Mouse (Mus musculus) megakaryocyte, embryonic 14.5 days (primary cell): ENCODE measurements around the gene Exosc7. TPM values are rescaled to one million over a fixed set of nuclear protein-coding genes. Genes with fewer than 3 reads are reported as not detected.

Source experiments
- H3K27me3 ChIP-seq: replicated peaks from 2 replicates; pipeline ENCODE3; 2012; ENCODE audit warnings: inconsistent platforms
- H3K36me3 ChIP-seq: replicated peaks from 2 replicates; pipeline ENCODE3; 2012; ENCODE audit warnings: low read length, inconsistent platforms, mixed read lengths
- H3K4me1 ChIP-seq: 2 replicates; pipeline ENCODE4 v1.6.1; 2012; ENCODE audit warnings: inconsistent platforms
- H3K4me3 ChIP-seq: replicated peaks from 2 replicates; pipeline ENCODE3; 2012; ENCODE audit warnings: moderate library complexity, mild to moderate bottlenecking, inconsistent platforms
- H3K9me3 ChIP-seq: 2 replicates; pipeline ENCODE4 v1.6.1; 2012; ENCODE audit warnings: inconsistent platforms
- FLI1 ChIP-seq: IDR thresholded peaks from 2 replicates; pipeline ENCODE4 v1.6.1; 2012; ENCODE audit warnings: low read length, inconsistent platforms, mixed read lengths
- GATA1 ChIP-seq: IDR thresholded peaks from 3 replicates; pipeline ENCODE4 v1.6.1; 2012; ENCODE audit warnings: mixed read lengths, low read length, inconsistent platforms, borderline replicate concordance
- polyA plus RNA-seq: library from polyadenylated mRNA; stranded (reverse); fragments of >175 nt; gene quantifications from 2 replicates; pipeline ENCODE4 v1.2.3, GENCODE M21; 2012; ENCODE audit warnings: low replicate concordance; ENCODE audit not compliant: insufficient read depth

The Exosc7 gene
- polyA plus RNA-seq, 1 experiment = 10.5 TPM

- no peaks in the 10 kb centered on the region for H3K27me3 ChIP-seq
- peaks cover 59% of the 10 kb centered on the region for H3K36me3 ChIP-seq
- H3K4me3 ChIP-seq = no peak overlapping the region
- H3K9me3 ChIP-seq = no peaks in the 10 kb centered on the region
- H3K4me1 ChIP-seq = peaks cover 60% of the 10 kb centered on the region
- no peak for TF ChIP-seq FLI1
- no peak for TF ChIP-seq GATA1
Measured at GRCm38 (mm10) chr9:123107186-123107585, 5.8 kb upstream of the Exosc7 start.

DNA sequence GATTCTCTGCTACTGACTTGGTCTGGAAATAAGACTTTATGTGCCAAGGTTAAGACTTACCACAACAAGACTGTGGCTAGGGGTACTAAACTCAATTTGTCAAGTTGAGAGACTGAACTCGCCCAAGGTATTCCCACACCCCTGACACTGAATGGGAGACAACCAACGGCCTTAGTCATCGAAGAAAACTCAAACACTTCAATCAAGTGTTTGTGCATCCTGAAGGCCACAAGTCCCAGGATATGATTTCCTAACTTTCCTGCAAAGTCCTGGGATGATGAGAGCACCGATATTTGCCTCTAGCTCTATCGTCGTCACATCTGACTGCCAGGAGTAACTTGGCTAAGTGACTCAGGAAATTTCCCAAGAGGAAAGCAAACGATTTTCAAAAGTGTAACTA, 3.8 kb upstream of the Exosc7 start:
- Histone ChIP-seq H3K4me1 (peaks cover 61% of the 10 kb centered on the region), H3K4me3 (no peak overlapping the region), H3K36me3 (peaks cover 43% of the 10 kb centered on the region), H3K9me3 (no peaks in the 10 kb centered on the region), H3K27me3 (no peaks in the 10 kb centered on the region)
- TF ChIP-seq FLI1 (no peak), GATA1 (no peak)

- Histone ChIP-seq H3K4me1 (peaks cover 60% of the 10 kb centered on the region), H3K36me3 (peaks cover 41% of the 10 kb centered on the region), H3K9me3 (no peaks in the 10 kb centered on the region), H3K4me3 (peak overlapping the region; percentile 100), H3K27me3 (no peaks in the 10 kb centered on the region)
- TF ChIP-seq FLI1 (no peak), GATA1 (no peak)
Measured at GRCm38 (mm10) chr9:123111751-123112221, 1.2 kb upstream of the Exosc7 start.

- H3K4me3 ChIP-seq = peak overlapping the region; percentile 100
- TF ChIP-seq GATA1 (no peak), FLI1 (no peak)
- peaks cover 47% of the 10 kb centered on the region for H3K36me3 ChIP-seq
- no peaks in the 10 kb centered on the region for H3K9me3 ChIP-seq
- H3K27me3 ChIP-seq = no peaks in the 10 kb centered on the region
- peaks cover 58% of the 10 kb centered on the region for H3K4me1 ChIP-seq
Measured at GRCm38 (mm10) chr9:123113931-123114330, 916 bp downstream of the Exosc7 start.

GRCm38 (mm10) chr9:123115566-123115965, 2.6 kb downstream of the Exosc7 start:
- H3K4me3 ChIP-seq = no peak overlapping the region
- no peaks in the 10 kb centered on the region for H3K9me3 ChIP-seq
- H3K27me3 ChIP-seq = no peaks in the 10 kb centered on the region
- H3K36me3 ChIP-seq = peaks cover 56% of the 10 kb centered on the region
- TF ChIP-seq GATA1 (no peak), FLI1 (no peak)
- peaks cover 42% of the 10 kb centered on the region for H3K4me1 ChIP-seq

DNA sequence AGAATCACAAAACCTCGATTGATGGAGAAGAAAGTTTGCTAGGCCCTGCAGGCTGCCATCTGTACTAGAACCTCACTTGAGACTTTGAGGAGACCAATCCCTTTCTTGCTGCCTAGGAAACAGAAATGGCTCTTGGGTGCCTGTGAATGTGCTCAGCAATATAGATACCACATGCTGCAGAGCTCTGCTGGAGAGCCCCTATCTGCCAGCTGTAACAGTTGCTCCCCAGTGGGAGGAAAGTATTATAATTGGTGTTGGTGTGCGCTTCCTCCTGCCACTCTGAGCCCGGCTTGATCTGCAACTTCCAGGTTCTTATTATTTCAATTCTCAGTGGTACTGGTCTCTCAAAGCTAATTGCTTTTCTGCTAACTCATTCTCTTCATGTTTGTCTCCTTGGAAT, 10.0 kb downstream of the Exosc7 start:
- peaks cover 25% of the 10 kb centered on the region for H3K4me1 ChIP-seq
- no peak overlapping the region for H3K4me3 ChIP-seq
- H3K27me3 ChIP-seq = no peaks in the 10 kb centered on the region
- no peak for TF ChIP-seq FLI1
- TF ChIP-seq GATA1 = no peak
- no peaks in the 10 kb centered on the region for H3K9me3 ChIP-seq
- H3K36me3 ChIP-seq = peaks cover 93% of the 10 kb centered on the region

DNA sequence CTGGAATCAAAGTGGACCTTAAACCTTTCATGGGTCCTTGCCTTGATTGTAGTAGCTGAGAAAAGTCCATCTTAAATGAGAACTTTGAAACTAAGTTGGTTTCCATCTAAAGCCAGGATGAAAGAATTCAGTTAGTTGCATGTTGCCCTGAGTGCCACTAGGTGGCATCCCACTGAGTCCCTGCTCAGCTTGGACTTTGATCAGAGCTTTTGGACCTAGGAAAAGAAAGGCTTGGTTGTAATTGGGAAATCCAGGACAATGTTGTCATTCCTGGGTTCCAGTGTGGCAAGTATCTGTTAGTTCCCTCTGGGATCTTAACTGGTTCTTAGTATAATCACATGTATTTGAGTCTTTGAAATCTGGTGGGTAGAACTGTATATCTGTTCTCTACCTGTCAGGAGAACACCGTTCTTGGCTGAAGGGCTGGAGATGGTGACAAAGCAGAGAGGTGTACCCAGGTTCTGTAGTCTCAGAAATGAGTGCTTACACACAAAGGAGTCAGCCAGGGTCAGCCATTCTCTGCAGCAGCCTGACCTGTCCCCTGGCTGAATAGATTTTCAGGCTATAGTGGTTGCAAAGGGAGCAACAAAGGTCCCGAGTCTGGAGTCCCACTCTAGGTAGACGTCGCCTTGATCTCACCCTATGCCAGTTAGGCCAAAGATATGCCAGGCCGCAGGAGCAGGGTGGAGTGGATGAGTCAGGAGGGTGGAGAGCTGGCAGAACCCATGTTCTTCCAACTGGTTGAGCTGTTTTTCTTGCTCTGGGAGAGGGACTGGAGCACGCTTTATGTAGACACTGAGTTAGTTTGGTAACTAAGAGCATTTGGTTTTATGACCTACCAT, 10.8 kb downstream of the Exosc7 start:
- Histone ChIP-seq H3K9me3 (no peaks in the 10 kb centered on the region), H3K4me1 (peaks cover 25% of the 10 kb centered on the region), H3K27me3 (no peaks in the 10 kb centered on the region), H3K4me3 (no peak overlapping the region), H3K36me3 (peaks cover 93% of the 10 kb centered on the region)
- TF ChIP-seq FLI1 (no peak), GATA1 (no peak)

GRCm38 (mm10) chr9:123124413-123124981, 11.5 kb downstream of the Exosc7 start:
- H3K9me3 ChIP-seq = no peaks in the 10 kb centered on the region
- no peak for TF ChIP-seq FLI1
- TF ChIP-seq GATA1 = no peak
- H3K36me3 ChIP-seq = peaks cover 93% of the 10 kb centered on the region
- H3K27me3 ChIP-seq = no peaks in the 10 kb centered on the region
- peaks cover 25% of the 10 kb centered on the region for H3K4me1 ChIP-seq
- H3K4me3 ChIP-seq = no peak overlapping the region

DNA sequence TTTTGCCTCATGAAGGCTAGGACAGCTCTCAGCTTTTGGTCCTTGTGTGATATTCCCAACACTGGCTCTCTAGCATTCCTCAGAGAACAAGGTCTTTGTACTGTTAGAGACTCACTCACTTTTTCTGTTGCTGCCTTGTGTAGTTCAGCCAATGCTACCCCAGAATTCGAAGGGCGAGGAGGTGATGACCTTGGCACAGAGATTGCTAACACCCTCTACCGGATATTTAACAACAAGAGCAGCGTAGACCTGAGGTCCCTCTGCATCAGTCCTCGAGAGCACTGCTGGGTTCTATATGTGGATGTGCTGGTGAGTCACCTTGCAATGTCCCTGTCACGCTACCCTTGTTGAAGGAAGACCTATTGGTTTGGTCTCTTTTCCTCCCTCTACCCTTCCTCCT, 14.6 kb downstream of the Exosc7 start:
- Histone ChIP-seq H3K9me3 (no peaks in the 10 kb centered on the region), H3K4me3 (no peak overlapping the region), H3K4me1 (peaks cover 11% of the 10 kb centered on the region), H3K27me3 (no peaks in the 10 kb centered on the region), H3K36me3 (peaks cover 96% of the 10 kb centered on the region)
- no peak for TF ChIP-seq GATA1
- TF ChIP-seq FLI1 = no peak

GRCm38 (mm10) chr9:123132994-123133393, 20.0 kb downstream of the Exosc7 start:
- Histone ChIP-seq H3K27me3 (no peaks in the 10 kb centered on the region), H3K9me3 (no peaks in the 10 kb centered on the region), H3K4me1 (0 out of 2 replicates have a peak, but pooled peaks cover 5% of the 10 kb centered on the region), H3K4me3 (no peak overlapping the region), H3K36me3 (peaks cover 99% of the 10 kb centered on the region)
- TF ChIP-seq GATA1 = no peak
